Mouse (Mus musculus) kidney, postnatal 36 days (tissue): ENCODE measurements around the gene Crnkl1.
A peak's percentile ranks its signal among the peaks of the same experiment; 100 is the strongest.
"Not testable (repeated sequence)": the region's sequence is repeated elsewhere in the genome, so short reads cannot be mapped to it uniquely, and the experiment has no call there.

ENCODE experiments used
- DNase-seq, 2 experiments: peaks; one replicate each; pipeline ENCODE4 v3.0.0; 2021 to 2022; ENCODE audit warnings: mixed read lengths in 2 of 2

The Crnkl1 gene

GRCm38 (mm10) chr2:145920941-145921650, 13.7 kb downstream of the Crnkl1 start:
- no peak for DNase-seq

GRCm38 (mm10) chr2:145905884-145906283, 28.9 kb downstream of the Crnkl1 start:
- not testable (repeated sequence) for DNase-seq

GRCm38 (mm10) chr2:145905156-145905555, 29.7 kb downstream of the Crnkl1 start:
- DNase-seq: no peak

GRCm38 (mm10) chr2:145903983-145904616, 30.7 kb downstream of the Crnkl1 start:
- peak in 1 of 2 experiments; percentile 15 for DNase-seq

GRCm38 (mm10) chr2:145903061-145903901, 31.5 kb downstream of the Crnkl1 start:
- peak; percentile 94 to 95 for DNase-seq

GRCm38 (mm10) chr2:145901861-145902260, 33.0 kb downstream of the Crnkl1 start, which contains the start of gene Naa20:
TSS of gene Naa20 (plus strand) at chr2:145902099.
- DNase-seq: no peak

- DNase-seq: not testable (repeated sequence)
Measured at GRCm38 (mm10) chr2:145900318-145900717, 34.5 kb downstream of the Crnkl1 start.

GRCm38 (mm10) chr2:145898106-145898505, 36.7 kb downstream of the Crnkl1 start:
- DNase-seq: no peak

GRCm38 (mm10) chr2:145893756-145894155, 41.1 kb downstream of the Crnkl1 start:
- no peak for DNase-seq

GRCm38 (mm10) chr2:145890571-145890970, 44.2 kb downstream of the Crnkl1 start:
- DNase-seq: no peak

- peak in 1 of 2 experiments; percentile 34 for DNase-seq
Measured at GRCm38 (mm10) chr2:145888766-145889480, 45.9 kb downstream of the Crnkl1 start.

- DNase-seq: peak; percentile 65 to 81
Measured at GRCm38 (mm10) chr2:145887937-145888765, 46.7 kb downstream of the Crnkl1 start.

- peak; percentile 45 to 61 for DNase-seq
Measured at GRCm38 (mm10) chr2:145884913-145885785, 49.7 kb downstream of the Crnkl1 start.

GRCm38 (mm10) chr2:145884036-145884912, 50.5 kb downstream of the Crnkl1 start:
- DNase-seq: peak; percentile 60 to 77

- DNase-seq: no peak
Measured at GRCm38 (mm10) chr2:145882398-145882797, 52.4 kb downstream of the Crnkl1 start.

GRCm38 (mm10) chr2:145881932-145882331, 52.9 kb downstream of the Crnkl1 start:
- DNase-seq: no peak

- peak; percentile 30 to 41 for DNase-seq
Measured at GRCm38 (mm10) chr2:145880887-145881747, 53.7 kb downstream of the Crnkl1 start.

GRCm38 (mm10) chr2:145877191-145877590, 57.6 kb downstream of the Crnkl1 start:
- no peak for DNase-seq
